Mouse (Mus musculus) megakaryocyte progenitor cell, adult 5-6 weeks (primary cell): ENCODE measurements around the gene Tfg. TPM values are rescaled to one million over a fixed set of nuclear protein-coding genes. Genes with fewer than 3 reads are reported as not detected.

Source experiments
- ATAC-seq: replicated peaks from 2 replicates; pipeline ENCODE4 v1.8.0; 2016; ENCODE audit warnings: mild to moderate bottlenecking, moderate TSS enrichment, inconsistent platforms; ENCODE audit not compliant: poor library complexity
- total RNA-seq, 2 experiments: library from RNA; stranded (forward) in 1 of 2; stranded (reverse) in 1 of 2; fragments of 157-497, 149-512 nt in 1 of 2; fragments of 200-1000 nt in 1 of 2; gene quantifications; 2 replicates each; pipeline versions ENCODE4 v1.2.3 to v1.2.4; 2015 to 2017

Gene Tfg
- total RNA-seq, 2 experiments from 2014 or later: 42.9 to 174 TPM

DNA sequence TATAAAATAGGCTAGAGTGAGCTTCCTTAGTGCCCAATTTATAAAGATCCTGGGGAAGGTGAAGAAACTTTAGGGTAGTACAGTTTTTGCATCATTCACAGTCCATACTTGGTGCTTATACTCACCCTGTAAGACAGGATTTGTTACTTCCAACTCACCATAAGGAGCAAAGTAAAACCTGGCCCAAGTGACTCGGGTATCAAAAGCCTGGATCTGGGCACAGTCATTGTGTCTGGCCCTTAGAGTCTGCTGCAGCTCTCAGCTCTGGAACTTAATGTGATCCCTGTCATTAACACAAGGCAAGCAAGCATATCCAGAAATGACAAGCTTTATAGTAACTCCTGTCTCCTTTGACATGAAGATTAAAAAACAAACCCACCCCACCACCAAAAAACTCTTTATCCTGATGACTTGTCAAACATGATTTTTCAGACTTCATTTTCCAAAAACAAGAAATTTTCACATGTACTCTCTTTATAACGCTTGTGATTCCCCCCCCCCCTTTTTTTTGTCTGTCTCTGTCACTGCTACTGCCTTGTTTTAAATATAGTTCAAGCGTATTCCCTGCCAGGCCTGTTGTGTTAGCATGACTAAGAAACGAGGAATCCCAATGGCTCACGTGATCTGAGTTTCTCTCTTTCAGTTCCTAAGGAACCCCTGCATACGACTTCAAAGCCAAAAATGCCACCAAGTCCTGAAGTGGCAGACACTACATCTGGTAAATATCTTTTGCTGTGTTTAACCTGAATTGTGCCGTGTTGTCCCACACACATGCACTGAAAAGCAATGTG, 70.7 kb downstream of the Tfg start:
- ATAC-seq: no peak

DNA sequence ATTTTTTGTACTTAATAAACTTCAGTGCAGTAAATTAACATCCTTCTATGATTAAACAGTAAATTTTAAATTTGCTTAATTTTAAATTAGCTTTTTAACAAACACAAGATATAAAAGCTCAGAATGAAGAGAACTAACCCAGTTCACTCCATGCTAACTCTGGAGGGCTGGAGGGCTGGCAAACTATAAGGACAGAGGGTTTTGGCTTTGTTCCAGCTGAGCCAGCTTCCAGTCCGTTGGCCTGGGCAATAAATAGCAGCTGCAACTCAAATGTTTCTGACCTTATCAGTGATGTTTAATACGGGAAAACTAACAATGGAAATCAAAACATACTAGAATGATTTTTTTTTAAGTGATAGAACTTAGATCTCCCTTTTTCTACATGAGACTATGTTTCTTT, 72.0 kb downstream of the Tfg start:
- ATAC-seq: no peak

Other genes with a start within 250 kb of the Tfg start
- not detected in 2 replicates for gene Abi3bp, start 239.6 kb downstream of the Tfg start, total RNA-seq (2015)
- gene Abi3bp, start 239.6 kb downstream of the Tfg start, total RNA-seq (2017): not detected in 2 replicates
- gene Adgrg7, start 78.4 kb upstream of the Tfg start, total RNA-seq (2015): 23.0 and 23.9 TPM in 2 replicates
- gene Adgrg7, start 78.4 kb upstream of the Tfg start, total RNA-seq (2017): 25.8 and 33.2 TPM in 2 replicates
- gene Tmem45a, start 168.7 kb upstream of the Tfg start, total RNA-seq (2015): not detected in 2 replicates
- not detected in 2 replicates for gene Tmem45a, start 168.7 kb upstream of the Tfg start, total RNA-seq (2017)
- not detected in 2 replicates for gene Lnp1, start 210.6 kb upstream of the Tfg start, total RNA-seq (2015)
- not detected in 2 replicates for gene Lnp1, start 210.6 kb upstream of the Tfg start, total RNA-seq (2017)